Mouse (Mus musculus): ENCODE measurements at regions not wholly inside any gene's neighbourhood (a gene's known extent, or its start where the extent isn't known, plus 50 kb on each side); places are given as distances from the start of the nearest gene placed in this dataset.
"Not testable (repeated sequence)": the region's sequence is repeated elsewhere in the genome, so short reads cannot be mapped to it uniquely, and the experiment has no call there.

GRCm38 (mm10) chr6:100424788-100425403 is 137.6 kb upstream of the Rybp start:
- DNase-seq, result peak in 1 of 2 experiments; percentile 32

GRCm38 (mm10) chr6:100424181-100424580 is 136.9 kb upstream of the Rybp start:
- DNase-seq, result no peak

- no peak for DNase-seq
These were observed 136.4 kb upstream of the Rybp start for GRCm38 (mm10) chr6:100423636-100424035.

GRCm38 (mm10) chr6:100422603-100423002 is 135.3 kb upstream of the Rybp start:
- no peak for DNase-seq

- no peak for DNase-seq
These were observed 134.7 kb upstream of the Rybp start for GRCm38 (mm10) chr6:100421706-100422578.

- no peak for DNase-seq
These were observed 133.3 kb upstream of the Rybp start for GRCm38 (mm10) chr6:100420602-100421001.

- no peak for DNase-seq
These were observed 132.7 kb upstream of the Rybp start for GRCm38 (mm10) chr6:100419782-100420540.

- no peak for DNase-seq
These were observed 128.8 kb upstream of the Rybp start for GRCm38 (mm10) chr6:100416046-100416445.

GRCm38 (mm10) chr6:100415514-100415913 is 128.2 kb upstream of the Rybp start:
- no peak for DNase-seq

GRCm38 (mm10) chr6:100414836-100415235 is 127.6 kb upstream of the Rybp start:
- no peak for DNase-seq

- DNase-seq, result no peak
These were observed 125.2 kb upstream of the Rybp start for GRCm38 (mm10) chr6:100412486-100412885.

- DNase-seq, result peak in 1 of 2 experiments; percentile 24
These were observed 124.7 kb upstream of the Rybp start for GRCm38 (mm10) chr6:100411968-100412367.

- no peak for DNase-seq
These were observed 122.9 kb upstream of the Rybp start for GRCm38 (mm10) chr6:100410067-100410631.

- no peak for DNase-seq
These were observed 121.5 kb upstream of the Rybp start for GRCm38 (mm10) chr6:100408826-100409225.

- DNase-seq, result no peak
These were observed 119.2 kb upstream of the Rybp start for GRCm38 (mm10) chr6:100406504-100406903.

GRCm38 (mm10) chr6:100404161-100404560 is 116.9 kb upstream of the Rybp start:
- no peak for DNase-seq

- peak; percentile 21 to 36 for DNase-seq
These were observed 115.4 kb upstream of the Rybp start for GRCm38 (mm10) chr6:100402716-100403115.

GRCm38 (mm10) chr6:100401728-100402127 is 114.4 kb upstream of the Rybp start:
- no peak for DNase-seq

- DNase-seq, result not testable (repeated sequence)
These were observed 112.1 kb upstream of the Rybp start for GRCm38 (mm10) chr6:100399387-100399786.

GRCm38 (mm10) chr6:100396311-100397200 is 109.3 kb upstream of the Rybp start:
- DNase-seq, result no peak

GRCm38 (mm10) chr6:100390258-100390910 is 103.1 kb upstream of the Rybp start:
- no peak for DNase-seq

Measured in kidney, postnatal 4 days (tissue).